Mouse (Mus musculus): ENCODE measurements around the gene Ttll7. TPM values are rescaled to one million over a fixed set of nuclear protein-coding genes. Genes with fewer than 3 reads are reported as not detected.

Ttll7 gene
- polyA plus RNA-seq, 1 experiment = 0.55 TPM

DNA sequence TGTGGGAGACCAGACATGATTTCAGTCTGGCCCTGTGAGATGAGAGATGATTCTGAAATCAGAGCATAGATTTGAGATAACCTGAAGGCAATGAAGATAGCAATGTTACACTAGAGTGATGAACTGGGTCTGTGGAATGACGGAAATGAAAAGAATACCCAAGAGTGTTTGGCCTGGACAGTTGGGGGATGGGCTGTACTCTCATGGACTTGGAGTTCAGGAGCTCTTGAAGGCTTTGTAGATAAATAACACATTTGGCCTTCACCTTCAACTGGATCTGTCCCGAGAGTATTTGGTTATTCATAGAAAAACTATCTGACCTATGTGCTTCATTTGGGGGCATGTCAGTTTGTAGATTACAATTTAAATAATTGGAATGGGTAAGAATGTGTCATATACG is 53.4 kb downstream of the Ttll7 start:
- no peak overlapping the region for H3K4me3 ChIP-seq (ENCODE audit: low read depth, low read length)
- WGBS = 71% methylated on average over 3 of the region's 3 CpGs
- no peaks in the 10 kb centered on the region for H3K4me1 ChIP-seq (ENCODE audit: control insufficient read depth, insufficient read depth, insufficient read length, low read length)
- H3K27ac ChIP-seq (ENCODE audit: insufficient read depth, low read depth, low read length) = no peak overlapping the region
- H3K27me3 ChIP-seq (ENCODE audit: control insufficient read depth, insufficient read depth, low read length) = no peaks in the 10 kb centered on the region
- TF ChIP-seq POLR2A (IDR thresholded peaks at IDR 0.05; ENCODE audit: low read depth, low read length) = no peak
- no peak for TF ChIP-seq CTCF (IDR thresholded peaks at IDR 0.05; ENCODE audit: extremely low read depth, insufficient read length, insufficient replicate concordance, low read depth, low read length)
- H3K36me3 ChIP-seq (ENCODE audit: control insufficient read depth, insufficient read depth, low read length) = no peaks in the 10 kb centered on the region

DNA sequence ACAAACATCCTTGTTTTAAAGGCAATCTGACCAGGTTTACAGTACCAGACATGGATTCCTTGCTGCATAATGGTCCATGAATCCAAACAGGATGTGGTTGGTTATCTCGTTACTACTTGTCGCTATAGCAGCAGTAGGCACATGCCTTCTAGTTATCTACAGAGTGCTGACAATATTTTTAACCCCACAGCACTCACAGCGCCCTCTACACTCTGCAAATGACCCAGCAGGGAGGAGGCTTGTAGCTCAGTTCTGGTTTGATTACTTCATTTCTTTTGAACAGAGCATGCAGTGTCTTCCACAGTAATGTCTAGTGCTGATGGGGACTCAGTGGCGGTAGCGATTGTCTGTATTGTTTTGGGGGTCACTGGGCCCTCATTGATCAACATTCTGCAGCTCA is 56.8 kb downstream of the Ttll7 start:
- WGBS = 70% methylated on average over 5 of the region's 5 CpGs
- Histone ChIP-seq H3K27me3 (ENCODE audit: control insufficient read depth, insufficient read depth, low read length) (no peaks in the 10 kb centered on the region), H3K36me3 (ENCODE audit: control insufficient read depth, insufficient read depth, low read length) (no peaks in the 10 kb centered on the region), H3K4me3 (ENCODE audit: low read depth, low read length) (no peak overlapping the region), H3K4me1 (ENCODE audit: control insufficient read depth, insufficient read depth, insufficient read length, low read length) (no peaks in the 10 kb centered on the region), H3K27ac (ENCODE audit: insufficient read depth, low read depth, low read length) (no peak overlapping the region)
- no peak for TF ChIP-seq CTCF (IDR thresholded peaks at IDR 0.05; ENCODE audit: extremely low read depth, insufficient read length, insufficient replicate concordance, low read depth, low read length)
- TF ChIP-seq POLR2A (IDR thresholded peaks at IDR 0.05; ENCODE audit: low read depth, low read length) = no peak

DNA sequence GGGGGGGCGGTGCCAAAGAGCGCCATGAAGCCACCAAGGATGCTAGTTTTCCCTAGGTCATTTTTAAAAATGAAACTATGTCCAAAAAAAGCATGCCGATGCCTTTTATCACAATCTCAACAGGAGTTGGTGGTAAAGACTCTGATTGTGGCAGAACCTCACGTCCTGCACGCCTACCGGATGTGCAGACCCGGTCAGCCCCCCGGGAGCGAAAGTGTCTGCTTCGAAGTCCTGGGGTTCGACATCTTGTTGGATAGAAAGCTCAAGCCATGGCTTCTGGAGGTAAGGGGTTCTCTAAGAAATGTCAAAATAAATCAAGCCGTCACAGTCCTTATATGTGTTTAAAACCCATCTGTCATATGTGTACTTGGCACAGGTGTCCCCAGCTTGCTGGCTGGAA is 60.9 kb downstream of the Ttll7 start:
- Histone ChIP-seq H3K27me3 (ENCODE audit: control insufficient read depth, insufficient read depth, low read length) (no peaks in the 10 kb centered on the region), H3K36me3 (ENCODE audit: control insufficient read depth, insufficient read depth, low read length) (no peaks in the 10 kb centered on the region), H3K4me3 (ENCODE audit: low read depth, low read length) (no peak overlapping the region), H3K4me1 (ENCODE audit: control insufficient read depth, insufficient read depth, insufficient read length, low read length) (no peaks in the 10 kb centered on the region), H3K27ac (ENCODE audit: insufficient read depth, low read depth, low read length) (no peak overlapping the region)
- no peak for TF ChIP-seq POLR2A (IDR thresholded peaks at IDR 0.05; ENCODE audit: low read depth, low read length)
- TF ChIP-seq CTCF (IDR thresholded peaks at IDR 0.05; ENCODE audit: extremely low read depth, insufficient read length, insufficient replicate concordance, low read depth, low read length) = no peak
- 89% methylated on average over 12 of the region's 12 CpGs for WGBS

DNA sequence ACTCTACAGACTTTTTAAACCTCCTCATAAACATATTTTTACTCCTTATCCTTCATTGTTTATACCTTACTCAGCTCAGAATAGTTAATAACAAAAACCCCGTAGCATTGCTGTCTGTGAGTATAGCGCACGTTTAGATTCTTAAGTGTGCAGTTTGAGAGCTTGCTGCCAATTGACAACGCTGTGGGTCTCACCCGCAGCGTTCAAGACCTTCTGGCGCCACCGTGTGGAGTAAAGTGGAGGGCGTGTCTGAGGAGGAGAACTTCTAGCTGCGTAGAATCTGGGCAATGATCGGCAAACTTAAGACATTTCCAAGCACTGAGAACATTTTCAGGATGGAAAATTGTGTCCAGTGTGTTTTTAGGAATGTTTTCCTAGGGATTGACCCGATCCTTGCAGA is 62.6 kb downstream of the Ttll7 start:
- Histone ChIP-seq H3K27me3 (ENCODE audit: control insufficient read depth, insufficient read depth, low read length) (no peaks in the 10 kb centered on the region), H3K4me3 (ENCODE audit: low read depth, low read length) (no peak overlapping the region), H3K27ac (ENCODE audit: insufficient read depth, low read depth, low read length) (no peak overlapping the region), H3K36me3 (ENCODE audit: control insufficient read depth, insufficient read depth, low read length) (no peaks in the 10 kb centered on the region), H3K4me1 (ENCODE audit: control insufficient read depth, insufficient read depth, insufficient read length, low read length) (no peaks in the 10 kb centered on the region)
- no peak for TF ChIP-seq POLR2A (IDR thresholded peaks at IDR 0.05; ENCODE audit: low read depth, low read length)
- TF ChIP-seq CTCF (IDR thresholded peaks at IDR 0.05; ENCODE audit: extremely low read depth, insufficient read length, insufficient replicate concordance, low read depth, low read length) = peak; percentile 92
- WGBS = 5% methylated on average over 12 of the region's 12 CpGs

DNA sequence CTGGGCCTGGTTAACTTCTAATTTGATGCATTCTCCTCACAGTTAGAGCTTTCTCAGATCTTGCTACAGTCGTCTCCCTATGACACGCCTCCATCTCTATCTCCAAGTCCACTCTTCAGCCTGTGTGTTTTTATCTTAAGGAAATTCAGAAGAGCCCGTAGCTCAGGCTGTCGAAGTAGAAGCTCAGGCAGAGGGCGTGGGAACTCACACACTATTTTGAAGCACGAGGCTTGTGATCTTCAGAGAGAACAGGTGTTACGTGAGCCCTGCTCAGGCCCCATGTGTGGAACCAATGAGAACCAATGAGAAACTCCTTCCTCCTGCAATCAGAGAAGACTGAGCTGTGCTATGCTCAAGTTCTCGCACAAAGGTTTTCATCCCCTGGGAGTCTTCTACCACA is 65.7 kb downstream of the Ttll7 start:
- Histone ChIP-seq H3K27ac (ENCODE audit: insufficient read depth, low read depth, low read length) (no peak overlapping the region), H3K27me3 (ENCODE audit: control insufficient read depth, insufficient read depth, low read length) (no peaks in the 10 kb centered on the region), H3K4me1 (ENCODE audit: control insufficient read depth, insufficient read depth, insufficient read length, low read length) (no peaks in the 10 kb centered on the region), H3K36me3 (ENCODE audit: control insufficient read depth, insufficient read depth, low read length) (no peaks in the 10 kb centered on the region), H3K4me3 (ENCODE audit: low read depth, low read length) (no peak overlapping the region)
- WGBS = 41% methylated on average over 8 of the region's 8 CpGs
- no peak for TF ChIP-seq CTCF (IDR thresholded peaks at IDR 0.05; ENCODE audit: extremely low read depth, insufficient read length, insufficient replicate concordance, low read depth, low read length)
- no peak for TF ChIP-seq POLR2A (IDR thresholded peaks at IDR 0.05; ENCODE audit: low read depth, low read length)

DNA sequence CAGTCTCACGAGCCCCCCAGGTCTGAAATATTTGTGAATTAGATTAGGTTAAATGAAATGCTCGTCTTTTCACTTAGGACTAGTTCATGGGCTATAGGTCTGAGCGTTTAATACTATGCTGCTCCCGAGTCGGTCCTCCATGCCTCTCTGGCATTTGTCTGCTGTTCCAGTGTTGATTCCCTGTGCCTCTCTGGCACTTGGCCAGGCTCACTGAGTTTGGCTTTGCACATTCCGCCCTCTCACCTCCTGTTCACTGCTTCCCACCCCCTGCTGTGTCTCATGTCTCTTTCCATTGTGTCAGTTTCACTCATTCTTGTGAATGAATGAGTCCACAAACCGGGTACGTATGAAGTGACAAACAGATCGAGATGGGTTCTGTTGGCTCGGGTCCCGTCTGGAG is 66.2 kb downstream of the Ttll7 start:
- Histone ChIP-seq H3K36me3 (ENCODE audit: control insufficient read depth, insufficient read depth, low read length) (no peaks in the 10 kb centered on the region), H3K27ac (ENCODE audit: insufficient read depth, low read depth, low read length) (no peak overlapping the region), H3K27me3 (ENCODE audit: control insufficient read depth, insufficient read depth, low read length) (no peaks in the 10 kb centered on the region), H3K4me1 (ENCODE audit: control insufficient read depth, insufficient read depth, insufficient read length, low read length) (no peaks in the 10 kb centered on the region), H3K4me3 (ENCODE audit: low read depth, low read length) (no peak overlapping the region)
- TF ChIP-seq CTCF (IDR thresholded peaks at IDR 0.05; ENCODE audit: extremely low read depth, insufficient read length, insufficient replicate concordance, low read depth, low read length) (no peak), POLR2A (IDR thresholded peaks at IDR 0.05; ENCODE audit: low read depth, low read length) (no peak)
- WGBS = 80% methylated on average over 11 of the region's 11 CpGs

DNA sequence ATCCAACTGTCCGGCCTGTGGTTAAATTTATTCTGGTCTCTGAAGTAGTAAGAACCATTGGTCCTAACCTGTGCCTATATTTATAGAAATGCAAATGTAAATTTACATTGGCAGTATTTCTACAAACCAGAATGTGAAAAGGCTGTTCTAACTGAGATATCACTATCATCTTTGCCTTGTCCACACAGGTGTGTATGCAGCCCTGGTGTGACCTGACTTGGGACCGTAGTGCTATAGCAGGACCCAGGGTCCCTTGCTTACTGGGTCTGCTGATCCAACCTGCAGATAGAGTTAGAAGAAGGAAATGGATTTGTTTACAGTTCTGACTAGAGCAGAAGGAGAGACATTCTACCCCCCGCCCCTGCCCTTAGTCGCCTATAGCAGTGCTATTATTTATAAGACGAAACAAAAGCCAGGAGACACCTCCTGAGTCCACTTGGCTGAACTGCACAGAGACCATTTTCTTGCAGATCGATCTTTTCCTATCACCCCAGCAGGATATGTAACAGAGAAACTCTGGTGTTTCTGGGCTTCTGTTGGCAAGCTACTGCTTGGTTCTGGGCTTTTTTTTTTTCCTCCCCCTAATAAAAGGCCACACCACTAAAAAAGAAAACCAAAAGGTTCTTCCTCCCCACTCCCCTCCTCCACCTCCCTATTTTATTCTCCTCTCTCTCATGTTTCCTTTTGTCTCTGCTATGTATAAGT is 75.3 kb downstream of the Ttll7 start:
- TF ChIP-seq CTCF (IDR thresholded peaks at IDR 0.05; ENCODE audit: extremely low read depth, insufficient read length, insufficient replicate concordance, low read depth, low read length) (no peak), POLR2A (IDR thresholded peaks at IDR 0.05; ENCODE audit: low read depth, low read length) (no peak)
- no peak overlapping the region for H3K4me3 ChIP-seq (ENCODE audit: low read depth, low read length)
- WGBS = 67% methylated on average over 6 of the region's 6 CpGs
- H3K36me3 ChIP-seq (ENCODE audit: control insufficient read depth, insufficient read depth, low read length) = no peaks in the 10 kb centered on the region
- H3K27me3 ChIP-seq (ENCODE audit: control insufficient read depth, insufficient read depth, low read length) = no peaks in the 10 kb centered on the region
- no peaks in the 10 kb centered on the region for H3K4me1 ChIP-seq (ENCODE audit: control insufficient read depth, insufficient read depth, insufficient read length, low read length)
- H3K27ac ChIP-seq (ENCODE audit: insufficient read depth, low read depth, low read length) = no peak overlapping the region

All from small intestine, adult 2 months (tissue).